Mouse (Mus musculus): ENCODE measurements around the gene Eif2b1. TPM values are rescaled to one million over a fixed set of nuclear protein-coding genes. Genes with fewer than 3 reads are reported as not detected.

The Eif2b1 gene
- polyA plus RNA-seq, 1 experiment: 0.57 TPM

- peaks cover 45% of the 10 kb centered on the region for H3K4me1 ChIP-seq (ENCODE audit: control insufficient read depth)
- H3K9me3 ChIP-seq (ENCODE audit: control insufficient read depth, low read length): no peaks in the 10 kb centered on the region
- peaks cover 23% of the 10 kb centered on the region for H3K36me3 ChIP-seq (ENCODE audit: control insufficient read depth)
- H3K4me3 ChIP-seq (replicated peaks): no peak overlapping the region
- peaks cover 6% of the 10 kb centered on the region for H3K27me3 ChIP-seq (ENCODE audit: control insufficient read depth)
- TF ChIP-seq GATA1 (IDR thresholded peaks at IDR 0.05; ENCODE audit: low read length): no peak
- TF ChIP-seq TAL1 (IDR thresholded peaks at IDR 0.05; ENCODE audit: low read length): no peak
These were observed 39.8 kb downstream of the Eif2b1 start for GRCm38 (mm10) chr5:124538813-124539792.

- H3K4me1 ChIP-seq (ENCODE audit: control insufficient read depth): peaks cover 31% of the 10 kb centered on the region
These were observed 42.2 kb downstream of the Eif2b1 start for GRCm38 (mm10) chr5:124536776-124537175.

GRCm38 (mm10) chr5:124535016-124535415 is 43.9 kb downstream of the Eif2b1 start:
- Histone ChIP-seq H3K4me3 (replicated peaks) (no peak overlapping the region), H3K4me1 (ENCODE audit: control insufficient read depth) (peaks cover 36% of the 10 kb centered on the region)

More at GRCm38 (mm10) chr5:124536776-124537175, 42.2 kb downstream of the Eif2b1 start:
- H3K9me3 ChIP-seq (ENCODE audit: control insufficient read depth, low read length): no peaks in the 10 kb centered on the region
- H3K36me3 ChIP-seq (ENCODE audit: control insufficient read depth): peaks cover under 1% of the 10 kb centered on the region; the same call in 1 of the 2 replicates
- H3K27me3 ChIP-seq (ENCODE audit: control insufficient read depth): peaks cover 23% of the 10 kb centered on the region
- TF ChIP-seq TAL1 (IDR thresholded peaks at IDR 0.05; ENCODE audit: low read length): no peak
- no peak for TF ChIP-seq GATA1 (IDR thresholded peaks at IDR 0.05; ENCODE audit: low read length)
- H3K4me3 ChIP-seq (replicated peaks): no peak overlapping the region

GRCm38 (mm10) chr5:124532451-124532850 is 46.5 kb downstream of the Eif2b1 start:
- no peaks in the 10 kb centered on the region for H3K36me3 ChIP-seq (ENCODE audit: control insufficient read depth)
- H3K4me1 ChIP-seq (ENCODE audit: control insufficient read depth): peaks cover 32% of the 10 kb centered on the region
- H3K9me3 ChIP-seq (ENCODE audit: control insufficient read depth, low read length): peaks cover 4% of the 10 kb centered on the region; the same call in 1 of the 2 replicates
- TF ChIP-seq TAL1 (IDR thresholded peaks at IDR 0.05; ENCODE audit: low read length) (no peak), GATA1 (IDR thresholded peaks at IDR 0.05; ENCODE audit: low read length) (no peak)
- no peak overlapping the region for H3K4me3 ChIP-seq (replicated peaks)
- peaks cover 61% of the 10 kb centered on the region for H3K27me3 ChIP-seq (ENCODE audit: control insufficient read depth)

More at GRCm38 (mm10) chr5:124535016-124535415, 43.9 kb downstream of the Eif2b1 start:
- H3K36me3 ChIP-seq (ENCODE audit: control insufficient read depth): no peaks in the 10 kb centered on the region
- no peak for TF ChIP-seq GATA1 (IDR thresholded peaks at IDR 0.05; ENCODE audit: low read length)
- no peak for TF ChIP-seq TAL1 (IDR thresholded peaks at IDR 0.05; ENCODE audit: low read length)
- peaks cover 40% of the 10 kb centered on the region for H3K27me3 ChIP-seq (ENCODE audit: control insufficient read depth)
- H3K9me3 ChIP-seq (ENCODE audit: control insufficient read depth, low read length): peaks cover 4% of the 10 kb centered on the region; the same call in 1 of the 2 replicates

- peaks cover 4% of the 10 kb centered on the region; the same call in 1 of the 2 replicates for H3K9me3 ChIP-seq (ENCODE audit: control insufficient read depth, low read length)
- peaks cover 55% of the 10 kb centered on the region for H3K27me3 ChIP-seq (ENCODE audit: control insufficient read depth)
- H3K4me1 ChIP-seq (ENCODE audit: control insufficient read depth): peaks cover 27% of the 10 kb centered on the region
- no peaks in the 10 kb centered on the region for H3K36me3 ChIP-seq (ENCODE audit: control insufficient read depth)
- peak overlapping the region; percentile 63 for H3K4me3 ChIP-seq (replicated peaks)
- no peak for TF ChIP-seq GATA1 (IDR thresholded peaks at IDR 0.05; ENCODE audit: low read length)
- TF ChIP-seq TAL1 (IDR thresholded peaks at IDR 0.05; ENCODE audit: low read length): no peak
These were observed 47.4 kb downstream of the Eif2b1 start for GRCm38 (mm10) chr5:124531583-124531930.

GRCm38 (mm10) chr5:124530655-124531582 is 48.0 kb downstream of the Eif2b1 start, which contains the start of gene Rilpl1:
Rilpl1 (minus strand) TSS chr5:124531391.
- TF ChIP-seq GATA1 (IDR thresholded peaks at IDR 0.05; ENCODE audit: low read length): no peak
- TF ChIP-seq TAL1 (IDR thresholded peaks at IDR 0.05; ENCODE audit: low read length): no peak
- Histone ChIP-seq H3K27me3 (ENCODE audit: control insufficient read depth) (peaks cover 55% of the 10 kb centered on the region), H3K9me3 (ENCODE audit: control insufficient read depth, low read length) (peaks cover 4% of the 10 kb centered on the region; the same call in 1 of the 2 replicates), H3K36me3 (ENCODE audit: control insufficient read depth) (no peaks in the 10 kb centered on the region), H3K4me3 (replicated peaks) (peak within 1 kb of the TSS; percentile 63), H3K4me1 (ENCODE audit: control insufficient read depth) (peaks cover 27% of the 10 kb centered on the region)

- Histone ChIP-seq H3K4me3 (replicated peaks) (no peak overlapping the region), H3K36me3 (ENCODE audit: control insufficient read depth) (no peaks in the 10 kb centered on the region), H3K4me1 (ENCODE audit: control insufficient read depth) (peaks cover 19% of the 10 kb centered on the region), H3K9me3 (ENCODE audit: control insufficient read depth, low read length) (peaks cover 4% of the 10 kb centered on the region; the same call in 1 of the 2 replicates), H3K27me3 (ENCODE audit: control insufficient read depth) (peaks cover 55% of the 10 kb centered on the region)
- TF ChIP-seq TAL1 (IDR thresholded peaks at IDR 0.05; ENCODE audit: low read length) (no peak), GATA1 (IDR thresholded peaks at IDR 0.05; ENCODE audit: low read length) (no peak)
These were observed 49.2 kb downstream of the Eif2b1 start for GRCm38 (mm10) chr5:124529697-124530096.

GRCm38 (mm10) chr5:124529191-124529651 is 49.7 kb downstream of the Eif2b1 start:
- Histone ChIP-seq H3K36me3 (ENCODE audit: control insufficient read depth) (no peaks in the 10 kb centered on the region), H3K27me3 (ENCODE audit: control insufficient read depth) (peaks cover 55% of the 10 kb centered on the region), H3K9me3 (ENCODE audit: control insufficient read depth, low read length) (peaks cover 4% of the 10 kb centered on the region; the same call in 1 of the 2 replicates), H3K4me1 (ENCODE audit: control insufficient read depth) (peaks cover 16% of the 10 kb centered on the region), H3K4me3 (replicated peaks) (no peak overlapping the region)
- TF ChIP-seq GATA1 (IDR thresholded peaks at IDR 0.05; ENCODE audit: low read length) (no peak), TAL1 (IDR thresholded peaks at IDR 0.05; ENCODE audit: low read length) (no peak)

Data from erythroblast, embryonic 14.5 days (primary cell).